Mouse (Mus musculus) erythroblast, embryonic 14.5 days (primary cell): Measurements from ENCODE around the gene Grik4.

Experiments
- GATA1 ChIP-seq: IDR thresholded peaks from 2 replicates; pipeline ENCODE4 v1.6.1; 2012; ENCODE audit warnings: low read length, inconsistent platforms, mixed read lengths
- TAL1 ChIP-seq: IDR thresholded peaks from 3 replicates; pipeline ENCODE4 v1.6.1; 2012; ENCODE audit warnings: low read length, inconsistent platforms, mixed read lengths

DNA sequence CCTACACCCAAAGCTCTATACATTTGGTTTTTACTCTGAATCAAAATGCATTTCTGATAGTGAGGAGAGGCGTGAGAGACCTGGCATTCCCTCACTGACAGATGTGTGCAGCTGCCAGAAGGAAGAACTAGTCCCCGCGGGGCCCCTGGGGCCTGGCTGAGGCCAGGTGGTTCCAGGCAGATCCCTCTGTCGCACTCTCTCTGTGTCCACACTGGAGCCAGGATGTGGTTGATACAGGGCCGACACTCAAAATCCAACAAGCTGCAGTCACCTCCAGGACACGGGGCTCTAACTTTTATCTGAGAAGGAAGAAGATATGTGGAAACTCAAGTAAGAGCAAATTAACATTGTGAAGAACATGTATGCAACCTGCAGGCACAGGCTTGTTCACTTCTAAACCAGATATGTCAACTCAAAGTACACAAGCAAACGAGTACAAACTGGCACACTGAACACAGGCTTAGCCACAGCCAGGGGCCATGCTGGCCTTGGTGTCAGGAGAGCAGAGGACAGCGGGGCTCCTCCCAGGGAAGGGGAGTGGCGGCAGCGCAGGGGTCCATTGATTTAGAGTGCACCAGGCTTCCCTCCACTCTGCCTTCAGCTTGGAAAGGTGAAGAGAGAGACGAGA, 24.7 kb upstream of the Grik4 start:
- no peak for TF ChIP-seq TAL1
- no peak for TF ChIP-seq GATA1
